Mouse (Mus musculus): ENCODE results near the gene Rasd2.

Rasd2 gene

DNA sequence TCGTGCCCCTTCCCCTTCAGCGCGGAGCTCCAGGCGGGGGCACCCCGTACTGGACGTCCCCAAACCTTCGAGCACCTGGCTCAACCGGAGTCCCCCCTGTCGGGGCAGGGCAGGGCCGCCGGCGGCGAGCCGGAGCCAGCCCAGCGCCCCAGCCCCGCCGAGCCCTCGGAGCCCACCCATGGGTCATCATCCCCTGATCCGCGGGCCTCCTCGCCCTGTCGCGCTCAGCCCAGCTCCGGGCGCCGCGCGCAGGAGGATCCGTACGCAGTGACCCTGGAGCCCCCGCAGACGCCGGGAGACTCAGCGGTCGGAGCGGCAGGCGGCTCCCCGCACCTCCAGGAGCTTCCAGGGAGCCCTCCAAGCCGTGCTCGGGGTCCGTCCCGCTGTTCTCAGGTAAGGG lies at the start of gene Rasd2:
Rasd2 (plus strand) TSS at position 259 of the 400 bp plus-strand sequence.
- no peak for DNase-seq (ENCODE audit: low read depth, low spot score)

DNA sequence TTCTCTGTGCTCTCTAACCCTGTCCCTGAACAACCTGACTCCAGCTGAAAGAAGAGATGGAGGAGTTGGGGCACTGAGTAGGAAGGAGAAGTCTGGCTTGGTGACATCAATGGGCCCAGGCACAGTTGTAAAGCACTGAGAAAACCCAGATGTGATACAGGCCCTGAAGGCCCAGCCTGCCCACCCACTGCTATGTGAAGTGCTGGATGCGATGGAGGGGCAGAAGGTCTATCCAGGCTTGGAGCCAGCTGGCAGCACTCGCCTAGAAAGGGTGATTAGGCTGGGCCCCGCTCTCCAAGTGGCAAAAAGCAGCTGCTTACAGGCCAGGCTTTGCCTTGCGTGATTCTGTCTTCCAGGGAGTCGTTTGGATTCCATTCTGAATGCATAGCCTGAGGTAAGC lies 44.4 kb upstream of the Rasd2 start:
- DNase-seq (ENCODE audit: low read depth, low spot score) = no peak

DNA sequence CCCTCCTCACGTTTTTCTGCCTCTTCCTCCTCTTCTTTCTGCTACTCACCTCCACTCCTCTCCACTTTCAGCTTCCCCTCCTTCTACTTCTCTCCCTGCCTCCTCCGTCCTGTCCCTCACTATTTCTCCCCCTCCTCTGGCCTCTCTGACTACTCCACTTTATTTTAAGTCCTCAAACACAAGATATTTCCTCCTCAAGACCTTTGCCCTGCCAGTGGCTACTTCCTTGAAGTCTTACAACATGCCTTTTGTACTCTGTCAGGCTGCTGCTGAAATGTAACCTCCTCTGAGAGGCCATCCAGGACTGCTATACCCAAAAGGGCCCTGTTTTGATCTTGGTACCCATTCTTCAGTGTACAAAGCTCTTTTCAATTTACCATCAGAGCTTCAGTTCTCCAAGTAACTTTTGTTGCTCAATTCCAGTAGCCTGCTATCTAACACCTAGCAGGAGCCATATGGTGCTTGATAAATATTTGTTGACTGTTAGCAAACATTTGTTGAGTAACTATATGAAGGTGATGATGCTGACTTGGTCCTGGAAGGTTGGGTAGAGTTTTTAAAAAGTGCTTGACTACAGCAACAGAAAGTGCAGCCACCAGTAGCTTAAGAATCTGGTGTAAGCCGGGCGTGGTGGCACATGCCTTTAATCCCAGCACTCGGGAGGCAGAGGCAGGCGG lies 41.6 kb upstream of the Rasd2 start:
- DNase-seq (ENCODE audit: low read depth, low spot score) = no peak

DNA sequence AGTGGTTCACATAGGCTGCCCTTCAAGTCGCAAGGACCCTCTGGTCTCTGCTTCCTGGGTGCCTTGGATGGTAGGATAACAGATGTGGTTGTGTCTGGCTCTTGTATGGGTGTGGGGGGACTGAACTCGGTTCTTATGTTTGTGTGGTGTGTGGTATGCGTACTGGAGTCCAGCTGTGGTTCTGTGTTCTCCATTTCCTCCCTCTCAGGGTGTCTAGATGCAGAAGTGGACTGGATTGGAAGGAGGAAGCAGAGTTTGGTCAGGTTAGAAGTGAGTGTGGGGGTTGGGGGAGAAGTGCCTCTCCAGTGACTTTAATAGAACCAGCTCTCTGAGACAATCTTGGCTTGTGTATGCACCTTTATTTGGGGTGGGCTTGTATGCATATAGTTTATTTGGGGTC lies 20.7 kb upstream of the Rasd2 start:
- no peak for DNase-seq (ENCODE audit: low read depth, low spot score)

DNA sequence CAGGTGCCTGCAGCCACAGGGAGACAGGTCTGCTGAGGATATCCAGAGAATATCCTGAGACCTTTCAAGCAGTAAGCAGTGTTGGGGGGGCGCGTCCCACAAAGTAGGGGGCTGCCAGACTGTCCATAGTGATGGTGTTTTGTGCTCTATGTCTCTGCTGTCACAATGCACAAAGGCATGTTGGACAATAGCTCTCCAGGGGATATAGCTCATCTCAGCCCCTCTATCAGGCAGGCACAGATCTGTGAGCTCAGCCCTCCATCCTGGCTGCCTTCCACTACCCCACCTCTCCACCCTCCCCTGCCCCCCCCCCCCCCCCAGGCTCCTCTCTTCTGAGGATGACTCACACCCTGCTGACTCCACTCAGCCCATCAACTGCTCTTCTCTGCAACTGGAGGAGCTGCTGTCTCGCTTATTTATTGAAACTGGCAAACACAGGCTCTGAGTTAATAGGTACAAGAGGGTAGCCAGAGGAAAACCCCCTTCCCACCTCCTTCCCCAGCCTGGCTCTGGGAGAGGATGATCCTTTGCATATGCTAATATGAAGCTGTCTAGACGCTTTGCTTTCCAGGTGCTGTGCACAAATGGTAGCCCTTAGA lies 19.2 kb upstream of the Rasd2 start:
- DNase-seq (ENCODE audit: low read depth, low spot score) = no peak

DNA sequence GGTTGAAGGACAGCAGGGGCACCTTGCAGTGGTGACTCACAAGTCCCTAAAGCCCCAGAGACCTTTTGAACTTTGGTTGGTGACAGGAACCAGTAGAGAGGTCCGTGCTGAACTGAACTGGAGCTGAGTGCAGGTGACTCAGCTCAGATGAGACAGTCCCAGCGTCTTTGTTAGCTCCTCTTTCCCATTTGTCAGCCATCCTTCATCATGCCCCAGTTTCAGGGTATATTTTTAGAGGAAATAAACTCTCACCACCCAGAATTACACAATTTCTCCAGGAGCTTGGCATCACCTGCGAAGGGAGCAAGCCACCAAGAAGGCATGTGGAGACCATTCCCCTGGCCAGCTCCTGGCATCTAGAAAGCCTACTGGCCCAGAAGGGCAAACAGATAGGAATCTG lies 16.6 kb upstream of the Rasd2 start:
- no peak for DNase-seq (ENCODE audit: low read depth, low spot score)

DNA sequence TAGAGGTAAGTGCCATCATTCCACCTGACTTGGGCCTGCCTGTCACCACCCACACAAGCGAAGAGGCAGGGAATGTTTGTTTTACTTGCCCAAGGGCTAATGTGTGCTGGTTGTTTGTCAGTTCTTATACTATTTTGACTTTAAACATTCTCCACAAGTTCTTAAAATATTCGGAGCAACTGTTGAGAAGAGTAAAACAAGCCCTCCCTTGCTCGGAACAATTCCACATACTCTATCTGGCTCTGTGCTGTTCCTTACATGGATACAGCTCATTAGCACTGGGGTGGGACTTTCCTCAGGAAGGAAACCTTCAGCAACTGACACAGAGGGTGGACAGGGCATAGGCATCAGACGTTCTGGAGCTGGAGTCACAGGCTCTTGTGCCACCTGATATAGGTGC lies 15.9 kb upstream of the Rasd2 start:
- no peak for DNase-seq (ENCODE audit: low read depth, low spot score)

DNA sequence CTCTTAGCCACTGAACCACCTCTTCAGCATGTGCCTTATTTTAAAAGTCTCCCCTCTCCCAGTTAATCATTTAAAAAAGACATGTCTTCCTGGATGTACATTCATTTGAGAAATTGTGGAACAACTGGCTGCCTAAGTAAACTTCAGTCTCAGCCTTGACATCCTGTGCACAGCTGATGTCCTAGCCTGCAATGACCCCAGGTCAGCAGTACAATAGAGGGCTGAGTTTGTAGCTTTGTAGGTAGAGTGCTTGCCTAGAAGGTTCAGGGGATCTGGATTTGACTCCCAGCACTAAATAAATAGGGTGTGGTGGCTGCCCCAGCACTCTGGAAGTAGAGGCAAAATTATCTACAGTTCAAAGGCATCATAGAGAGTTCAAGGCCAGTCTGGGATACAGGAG lies 15.4 kb upstream of the Rasd2 start:
- no peak for DNase-seq (ENCODE audit: low read depth, low spot score)

DNA sequence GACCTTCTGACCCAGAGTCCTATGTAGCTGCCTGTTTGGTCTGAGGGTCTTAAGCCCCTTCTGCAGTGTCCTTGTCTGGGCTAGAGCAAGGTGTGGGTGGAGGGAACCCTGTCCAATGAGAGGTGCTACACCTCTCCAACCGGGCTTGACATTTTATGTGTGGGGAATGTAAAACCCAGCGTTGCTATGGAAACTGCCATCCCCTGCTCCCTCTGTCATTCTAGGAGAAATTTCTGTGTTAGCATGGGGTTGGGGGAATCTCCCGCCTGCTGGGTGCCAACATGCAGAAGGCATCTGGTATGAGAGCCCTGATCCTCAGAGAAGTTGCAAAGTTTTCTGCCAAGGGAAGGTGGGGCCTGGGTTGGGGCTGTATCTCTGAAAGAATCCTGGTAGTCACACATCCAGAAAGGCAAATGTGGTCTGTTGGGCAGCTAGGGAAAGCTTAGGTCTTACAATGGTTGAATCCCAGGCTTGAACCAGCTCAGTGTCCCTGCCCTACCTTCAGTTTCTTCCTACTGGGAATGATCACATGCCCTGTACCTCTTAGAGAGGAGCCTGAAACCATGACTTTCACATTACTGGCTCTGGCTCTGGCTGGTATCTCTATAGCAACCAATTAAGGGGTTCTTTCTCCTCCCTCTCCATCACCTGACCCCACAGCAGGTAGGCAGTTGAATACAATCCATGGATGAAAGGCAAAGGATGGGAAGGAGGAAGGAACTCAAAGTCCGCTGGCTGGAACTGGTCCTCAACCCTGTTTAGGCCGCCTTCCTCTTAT lies 14.6 kb upstream of the Rasd2 start:
- DNase-seq (ENCODE audit: low read depth, low spot score) = no peak

DNA sequence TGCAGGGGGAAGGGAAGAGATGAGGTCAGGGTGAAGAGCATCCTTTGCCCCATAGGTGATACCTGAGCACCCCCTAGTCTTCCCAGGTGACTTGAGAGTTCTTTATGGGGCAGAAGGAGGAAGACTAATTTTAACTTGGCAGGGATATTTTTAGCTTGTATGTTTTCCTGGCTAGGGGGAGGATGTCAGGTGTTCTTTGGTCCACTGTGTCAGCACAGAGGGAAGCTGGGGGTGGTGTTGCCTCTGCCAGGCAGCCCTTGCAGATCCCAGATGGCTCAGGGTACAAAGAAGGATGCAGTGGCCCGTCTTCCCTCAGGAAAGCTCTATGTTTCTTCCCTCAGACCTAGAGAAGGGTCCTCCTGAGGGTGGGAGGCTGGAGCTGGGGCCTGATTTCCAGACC lies 13.8 kb upstream of the Rasd2 start:
- DNase-seq (ENCODE audit: low read depth, low spot score) = no peak

DNA sequence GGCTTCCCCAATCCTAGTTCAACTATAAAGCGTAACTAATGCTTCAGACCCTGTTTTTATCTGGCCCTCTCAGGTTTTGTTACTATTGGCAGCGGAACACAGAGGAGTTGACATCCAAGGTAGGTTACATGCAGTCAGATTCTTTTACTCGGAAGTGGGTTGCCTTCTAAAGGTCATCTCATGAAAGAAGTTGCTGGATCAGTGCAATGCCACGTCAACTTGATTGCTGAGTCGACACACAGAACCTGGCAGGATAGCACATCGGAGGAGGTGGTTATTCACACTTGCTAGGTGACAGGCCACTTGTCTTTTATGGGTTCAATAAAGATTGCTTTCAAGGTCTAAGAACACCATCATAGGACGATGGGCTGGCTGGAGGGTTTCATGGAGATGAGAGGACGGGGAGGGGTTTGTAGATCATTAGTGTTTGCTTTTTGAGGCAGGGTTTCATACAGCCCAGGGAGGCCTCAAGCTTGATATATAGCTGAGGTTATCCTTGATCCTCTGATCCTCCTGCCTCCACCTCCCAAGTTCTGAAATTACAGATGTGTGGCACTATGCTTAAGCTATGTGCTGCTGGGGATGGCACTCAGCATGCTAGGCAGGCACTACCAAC lies 11.6 kb upstream of the Rasd2 start:
- no peak for DNase-seq (ENCODE audit: low read depth, low spot score)

DNA sequence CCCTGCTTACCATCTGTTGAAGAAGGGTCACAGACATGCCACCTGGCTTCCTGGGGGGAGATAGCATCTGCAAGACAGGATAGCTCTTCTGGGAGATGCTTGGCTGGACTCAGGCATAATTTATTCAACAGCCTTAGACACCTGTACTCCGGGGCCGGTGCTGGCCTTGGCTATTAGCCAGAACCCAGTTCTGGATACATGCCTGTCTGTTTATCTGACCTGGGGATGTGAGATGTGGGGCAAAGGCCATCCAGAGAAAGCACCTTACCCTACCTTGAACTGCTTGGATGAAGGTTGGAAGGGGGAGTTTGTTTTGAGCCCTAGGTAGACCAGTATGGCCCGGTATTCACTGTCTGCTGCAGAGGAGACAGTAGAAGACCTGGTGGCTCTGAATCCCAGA lies 10.8 kb upstream of the Rasd2 start:
- no peak for DNase-seq (ENCODE audit: low read depth, low spot score)

DNA sequence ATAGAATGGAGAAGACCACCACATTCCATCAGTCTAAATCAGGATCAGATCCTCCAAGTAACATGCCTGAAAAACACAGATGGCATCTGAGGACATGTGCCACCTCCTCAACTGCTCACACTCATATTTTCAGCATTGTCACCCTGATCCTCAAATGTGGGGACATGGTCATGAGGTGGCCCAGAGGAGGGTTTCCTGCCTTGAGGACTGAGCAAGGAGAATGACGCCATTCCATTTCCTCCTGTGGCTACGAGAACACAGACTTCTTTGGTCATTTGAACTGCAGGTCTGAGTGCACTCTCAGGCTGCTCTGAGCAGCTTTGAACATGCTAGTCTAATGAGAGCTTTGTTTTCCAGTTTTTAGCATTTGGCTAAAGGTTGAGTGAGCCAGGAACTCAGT lies 10.3 kb upstream of the Rasd2 start:
- DNase-seq (ENCODE audit: low read depth, low spot score) = no peak

DNA sequence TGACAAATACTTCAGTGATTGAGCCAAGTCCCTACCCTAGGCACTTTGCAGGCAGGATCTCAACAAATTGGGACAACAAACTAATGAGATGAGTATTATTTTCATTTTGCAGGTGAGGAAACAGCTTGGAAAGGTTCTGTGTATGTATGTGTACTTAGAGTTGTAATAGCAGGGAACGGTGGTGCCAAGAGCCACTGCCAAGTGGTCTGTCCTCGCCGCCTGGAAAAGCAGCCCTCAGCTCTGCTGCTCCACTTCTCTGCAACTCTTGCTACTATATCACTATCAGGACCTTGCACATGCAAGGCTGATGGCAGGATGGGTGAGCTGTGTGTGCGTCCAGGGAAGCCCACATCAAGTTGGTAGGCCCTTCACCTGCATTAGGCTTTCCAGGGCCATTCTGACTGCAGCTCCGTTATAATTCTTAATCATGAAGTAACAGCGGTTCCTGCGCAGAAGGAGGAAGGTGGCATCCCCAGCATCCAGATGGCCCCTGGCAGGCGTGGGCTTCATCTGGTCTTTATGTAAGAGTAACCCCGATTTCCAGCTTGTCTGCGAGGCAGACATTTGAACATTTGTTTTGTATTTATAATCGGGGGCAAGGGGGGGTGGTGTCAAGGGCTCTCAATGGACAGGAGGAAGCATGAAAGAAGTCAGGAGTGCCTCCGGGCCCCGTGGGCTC lies 9.4 kb upstream of the Rasd2 start:
- no peak for DNase-seq (ENCODE audit: low read depth, low spot score)

DNA sequence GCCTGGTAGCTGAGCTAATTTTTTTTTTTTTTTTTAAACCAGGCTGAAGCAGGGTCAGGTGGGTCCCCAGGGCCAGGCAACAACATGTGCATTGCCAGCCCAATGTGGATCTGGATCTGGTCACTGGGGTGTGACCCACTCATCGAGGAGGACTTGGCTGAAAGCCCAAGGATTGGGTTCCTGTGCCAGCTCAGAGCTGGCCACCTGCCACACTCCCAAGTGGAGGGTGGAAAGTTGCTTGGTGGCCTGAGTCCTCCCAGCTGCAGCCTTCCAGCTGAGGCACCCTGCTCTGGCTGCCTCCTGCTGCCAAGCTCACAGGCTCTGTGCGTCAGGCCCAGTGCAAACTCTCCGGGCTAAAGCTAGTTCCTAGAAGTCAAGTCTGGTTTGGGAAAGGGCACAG lies 2.3 kb upstream of the Rasd2 start:
- DNase-seq (ENCODE audit: low read depth, low spot score) = no peak

DNA sequence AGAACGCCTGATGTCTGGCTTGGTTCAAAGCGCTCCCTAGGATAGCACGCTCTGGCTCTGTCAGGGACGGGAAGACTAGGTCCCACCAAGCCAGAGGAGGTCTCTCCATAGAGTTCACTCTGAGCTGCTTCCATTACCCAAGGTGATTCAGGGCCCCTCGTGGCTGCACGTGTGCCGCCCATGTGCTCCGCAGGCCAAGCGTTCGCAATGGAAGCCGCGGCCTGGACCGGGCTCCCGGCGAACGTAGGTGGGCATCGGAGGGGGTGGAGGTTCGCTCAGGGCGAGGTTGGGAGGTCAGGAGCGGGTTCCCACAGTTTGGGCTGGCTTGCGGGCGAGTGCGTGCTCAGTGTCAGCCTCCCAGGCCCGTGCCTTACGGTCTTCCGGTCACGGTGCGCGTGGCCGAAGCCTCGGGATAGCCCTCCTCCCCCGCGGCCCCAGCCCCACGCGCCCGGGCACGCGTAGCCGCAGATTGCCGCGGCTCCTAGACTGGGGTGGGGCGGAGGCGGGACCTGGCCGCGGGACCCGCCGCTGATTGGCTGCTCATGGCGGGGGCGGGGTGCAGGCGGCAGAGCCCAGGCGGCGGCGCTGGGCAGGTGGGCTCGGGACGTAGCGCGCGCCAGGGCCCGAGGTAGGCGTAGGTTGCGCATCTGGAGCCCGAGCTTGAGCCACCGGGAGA lies 975 bp upstream of the Rasd2 start:
- no peak for DNase-seq (ENCODE audit: low read depth, low spot score)

DNA sequence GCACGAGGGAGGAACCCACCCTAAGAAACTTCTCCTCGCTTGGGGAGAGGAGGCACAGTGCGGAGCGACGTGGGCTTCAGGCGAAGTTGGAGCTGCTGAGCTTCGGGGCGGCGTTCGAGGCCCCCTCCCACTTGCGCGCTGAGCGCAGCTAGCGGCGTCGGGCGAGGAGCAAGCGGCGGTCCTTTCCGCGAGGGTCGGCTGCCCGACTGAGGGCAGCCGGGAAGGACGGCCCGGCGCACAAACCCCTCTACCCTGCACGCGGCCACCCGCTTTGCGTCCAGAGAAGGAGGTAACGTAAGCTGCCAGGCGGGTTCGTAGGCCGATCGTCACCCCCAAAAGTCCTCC lies 465 bp upstream of the Rasd2 start:
- no peak for DNase-seq (ENCODE audit: low read depth, low spot score)

DNA sequence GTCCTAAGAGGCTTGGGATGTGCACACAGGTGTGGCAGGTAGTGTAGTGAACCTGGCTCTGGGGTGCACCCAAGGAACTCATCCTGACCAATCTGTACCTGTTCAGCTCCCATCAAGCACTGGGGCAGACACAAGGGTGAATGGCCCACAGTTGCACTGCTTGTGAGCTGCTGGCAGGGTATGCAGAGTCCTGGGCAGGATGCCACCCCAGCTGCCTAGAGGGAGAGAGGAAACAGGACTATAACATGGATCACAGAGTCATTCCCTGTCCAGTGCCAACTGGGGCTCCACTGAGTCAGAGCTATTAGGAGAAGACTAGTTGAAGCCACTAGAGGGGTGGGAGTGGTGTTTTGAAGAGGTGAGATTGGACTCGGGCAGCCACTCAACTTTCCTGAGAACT lies 1.3 kb downstream of the Rasd2 start:
- no peak for DNase-seq (ENCODE audit: low read depth, low spot score)

DNA sequence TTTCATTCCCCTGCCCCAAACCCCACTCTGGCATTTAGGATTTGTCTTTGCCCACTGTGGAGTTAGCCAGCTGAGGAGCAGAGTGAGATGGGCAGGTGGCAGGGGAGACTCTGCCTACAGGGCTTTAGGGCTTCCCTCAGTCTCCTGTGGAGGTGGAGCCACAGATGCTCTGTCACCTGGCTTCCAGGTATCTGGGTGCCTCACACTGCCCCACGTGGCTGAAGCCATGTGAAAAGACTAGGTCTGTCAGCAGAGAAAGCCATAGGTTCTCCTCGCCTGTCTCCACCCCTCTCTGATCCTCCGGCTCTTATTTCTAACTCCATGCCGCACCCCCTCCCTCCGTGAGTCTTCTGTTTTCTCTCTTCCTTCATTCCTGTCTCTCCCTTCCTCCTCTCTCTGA lies 2.2 kb downstream of the Rasd2 start:
- no peak for DNase-seq (ENCODE audit: low read depth, low spot score)

DNA sequence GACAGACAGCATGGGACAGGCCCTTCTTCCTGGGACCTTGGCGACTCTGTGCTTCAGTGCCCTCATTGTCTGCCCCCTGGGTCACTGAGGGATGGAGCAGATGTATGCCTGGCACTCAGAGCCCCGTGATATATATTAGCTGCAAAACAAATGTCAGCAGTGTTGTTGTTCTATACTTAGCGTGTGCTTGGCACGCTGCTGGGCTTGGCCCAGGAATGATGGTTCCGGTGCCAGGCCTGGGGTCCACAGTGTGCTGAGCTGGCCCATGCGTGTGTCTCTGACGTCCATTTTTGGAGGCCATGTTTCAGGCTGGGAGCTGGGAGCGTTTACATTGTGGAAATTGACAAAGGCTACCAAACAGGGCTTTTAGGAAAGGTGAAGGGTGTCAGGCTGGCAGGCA lies 3.1 kb downstream of the Rasd2 start:
- no peak for DNase-seq (ENCODE audit: low read depth, low spot score)

DNA sequence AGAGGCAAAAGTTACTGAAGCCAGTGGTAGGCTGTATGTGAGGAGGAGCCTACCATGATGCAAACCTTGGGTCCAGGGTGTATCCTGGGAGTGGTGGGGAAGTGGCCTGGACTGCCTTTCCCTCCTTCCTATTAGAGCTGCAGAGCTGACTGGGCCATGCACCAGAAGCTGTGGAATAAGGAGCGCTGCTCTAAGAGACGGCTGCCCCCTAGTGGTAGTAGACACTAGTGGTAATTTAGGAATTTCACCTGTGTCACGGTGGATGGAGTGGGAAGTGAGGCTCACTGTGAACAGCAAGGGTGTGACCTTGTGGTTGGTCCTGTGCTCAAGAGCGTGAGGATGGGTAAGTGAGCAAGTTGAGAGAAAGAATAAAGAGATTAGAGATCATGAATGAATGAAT lies 4.2 kb downstream of the Rasd2 start:
- DNase-seq (ENCODE audit: low read depth, low spot score) = no peak

All from telencephalon, adult 2 months (tissue).